Mouse (Mus musculus) myocyte (in vitro differentiated cells): Measurements from ENCODE around the gene Zswim4.

Source experiments
- CEBPB ChIP-seq: IDR thresholded peaks from 2 replicates; pipeline ENCODE4 v1.6.1; 2011; ENCODE audit warnings: mild to moderate bottlenecking, moderate library complexity; ENCODE audit not compliant: poor library complexity, insufficient read depth, severe bottlenecking
- E2F4 ChIP-seq: IDR thresholded peaks from one replicate; pipeline ENCODE4 v1.6.1; 2011; ENCODE audit warnings: mild to moderate bottlenecking, control low read depth, moderate library complexity; ENCODE audit not compliant: insufficient read depth
- POLR2A ChIP-seq: IDR thresholded peaks from one replicate; pipeline ENCODE4 v1.6.1; 2011; ENCODE audit warnings: low read depth, mild to moderate bottlenecking, control low read depth, moderate library complexity; ENCODE audit not compliant: insufficient read length
- POLR2AphosphoS2 ChIP-seq: IDR thresholded peaks from one replicate; pipeline ENCODE4 v1.6.1; 2011; ENCODE audit warnings: low read depth, control low read depth; ENCODE audit not compliant: insufficient read length
- TCF12 ChIP-seq: IDR thresholded peaks from one replicate; pipeline ENCODE4 v1.6.1; 2011; ENCODE audit warnings: mild to moderate bottlenecking, control low read depth; ENCODE audit not compliant: poor library complexity, insufficient read depth, severe bottlenecking
- TCF3 ChIP-seq: IDR thresholded peaks from one replicate; pipeline ENCODE4 v1.6.1; 2011; ENCODE audit warnings: low read depth, control low read depth; ENCODE audit not compliant: insufficient read length

DNA sequence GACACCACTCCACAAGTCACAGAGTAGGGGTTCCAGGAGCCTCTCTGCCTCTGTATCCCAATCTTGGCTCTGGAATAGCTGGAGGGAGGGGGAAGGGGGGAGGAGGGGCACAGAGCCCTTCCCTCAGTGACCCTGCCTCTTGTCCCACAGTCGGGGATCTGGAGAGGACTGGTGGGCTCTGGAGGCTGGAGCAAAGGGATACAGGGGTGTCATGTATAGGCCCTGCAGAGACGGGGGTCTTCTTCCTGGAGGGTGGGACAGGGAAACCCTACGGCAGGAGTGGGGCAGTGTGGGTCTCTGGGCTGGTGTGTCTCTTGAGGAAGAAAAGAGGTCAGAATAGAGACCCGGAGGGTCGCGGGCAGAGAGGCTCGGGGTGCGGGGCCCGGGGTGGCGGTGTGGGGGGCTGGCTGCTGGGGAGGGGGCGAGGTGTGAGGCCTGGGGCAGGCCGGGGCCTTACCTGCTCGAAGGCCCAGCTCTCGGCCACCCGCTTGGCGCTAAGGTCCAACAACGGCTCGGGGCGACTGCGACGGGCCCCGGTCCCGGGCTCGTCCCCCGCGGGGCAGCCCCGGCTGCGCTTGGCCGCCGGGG lies 351 bp downstream of the Zswim4 start:
- TF ChIP-seq E2F4 (no peak), TCF3 (no peak), CEBPB (no peak), POLR2A (no peak), TCF12 (no peak), POLR2AphosphoS2 (no peak)
